Mouse (Mus musculus) ES-Bruce4 (cell line): ENCODE results near the gene Plekhg6.

Experiments used
- CTCF ChIP-seq: IDR thresholded peaks from one replicate; pipeline ENCODE4 v1.8.1; 2011; ENCODE audit warnings: low read depth, low read length
- EP300 ChIP-seq: IDR thresholded peaks from 2 replicates; pipeline ENCODE4 v1.6.1; 2011; ENCODE audit warnings: low read depth, low read length; ENCODE audit not compliant: insufficient read depth
- POLR2A ChIP-seq: IDR thresholded peaks from one replicate; pipeline ENCODE4 v1.8.1; 2011; ENCODE audit warnings: low read length; ENCODE audit not compliant: insufficient read depth

GRCm38 (mm10) chr6:125342198-125342597 lies 38.4 kb downstream of the Plekhg6 start:
- no peak for TF ChIP-seq POLR2A
- no peak for TF ChIP-seq CTCF
- TF ChIP-seq EP300 = no peak
